Mouse (Mus musculus): ENCODE data around the gene Gm49378.

DNA sequence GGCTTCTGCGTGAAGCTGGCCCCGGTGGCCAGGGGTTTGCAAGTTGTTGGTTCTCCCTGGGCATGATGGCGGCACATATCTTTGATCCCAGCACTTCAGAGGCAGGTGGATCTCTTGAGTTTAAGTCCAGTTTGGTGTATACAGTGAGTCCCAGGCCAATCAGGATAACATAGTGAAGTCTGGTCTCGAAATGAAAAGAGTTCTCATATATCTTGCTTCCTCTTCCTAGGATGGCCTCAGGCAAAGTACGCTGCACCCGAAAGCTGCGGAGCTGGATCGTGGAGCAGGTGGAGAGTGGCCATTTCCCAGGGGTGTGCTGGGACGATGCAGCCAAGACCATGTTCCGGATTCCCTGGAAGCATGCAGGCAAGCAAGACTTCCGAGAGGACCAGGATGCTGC is 32.9 kb downstream of the Gm49378 start:
- TF ChIP-seq CTCF (IDR thresholded peaks at IDR 0.05; ENCODE audit: low read depth): no peak
- TF ChIP-seq EP300 (optimal IDR thresholded peaks at IDR 0.05): no peak
